Mouse (Mus musculus) liver, adult 2 months (tissue): ENCODE measurements around the gene Prcd. TPM values are rescaled to one million over a fixed set of nuclear protein-coding genes. Genes with fewer than 3 reads are reported as not detected.

Experiments used
- DNase-seq: peaks from one replicate; pipeline ENCODE4 v3.0.0-alpha.2; 2011; ENCODE audit warnings: low read depth, low spot score; ENCODE audit errors: extremely low read depth
- H3K27ac ChIP-seq: fragments of 200-500 bp; replicated peaks from 2 replicates; pipeline ENCODE4 v1.5.1; 2012; ENCODE audit warnings: low read depth, mild to moderate bottlenecking, control low read depth, inconsistent platforms, low read length; ENCODE audit not compliant: insufficient read depth
- H3K27me3 ChIP-seq: fragments of 200-500 bp; 2 replicates; pipeline ENCODE4 v1.6.1; 2012; ENCODE audit warnings: mild to moderate bottlenecking, moderate library complexity, low read length, inconsistent platforms; ENCODE audit not compliant: control insufficient read depth, insufficient read depth
- H3K36me3 ChIP-seq: fragments of 200-500 bp; 2 replicates; pipeline ENCODE4 v1.6.1; 2012; ENCODE audit warnings: low read length, inconsistent platforms; ENCODE audit not compliant: control insufficient read depth, insufficient read depth
- H3K4me1 ChIP-seq: fragments of 200-500 bp; 2 replicates; pipeline ENCODE4 v1.6.1; 2011; ENCODE audit warnings: low read length; ENCODE audit not compliant: control insufficient read depth, insufficient read depth
- H3K4me3 ChIP-seq: fragments of 200-500 bp; 2 replicates; pipeline ENCODE4 v1.5.1; 2011; ENCODE audit warnings: low read depth, mild to moderate bottlenecking, control low read depth, low read length, moderate library complexity; ENCODE audit not compliant: insufficient read depth
- H3K79me2 ChIP-seq: fragments of 200-500 bp; 2 replicates; pipeline ENCODE4 v1.6.1; 2012; ENCODE audit warnings: inconsistent platforms, mild to moderate bottlenecking, low read length, moderate library complexity; ENCODE audit not compliant: control insufficient read depth, insufficient read depth
- H3K9ac ChIP-seq: fragments of 200-500 bp; 2 replicates; pipeline ENCODE4 v1.6.1; 2012; ENCODE audit warnings: low read depth, mild to moderate bottlenecking, control low read depth, inconsistent platforms, low read length
- CTCF ChIP-seq: fragments of 200-500 bp; IDR thresholded peaks from 2 replicates; pipeline ENCODE4 v1.5.1; 2011; ENCODE audit warnings: low read depth, low read length, control low read depth
- POLR2A ChIP-seq: fragments of 200-500 bp; IDR thresholded peaks from 2 replicates; pipeline ENCODE4 v1.6.1; 2011; ENCODE audit warnings: low read length, control low read depth; ENCODE audit not compliant: insufficient read depth; ENCODE audit errors: extremely low read depth
- WGBS: fragments of 180-500 bp; shearing (Covaris S2); methylation state at CpG from one replicate; pipeline ENCODE4 v1.1.7; 2018; 5-methylcytosine and 5-hydroxymethylcytosine counted together
- polyA plus RNA-seq: library from polyadenylated mRNA; depleted of rRNA; stranded (reverse); fragments of >200 nt; gene quantifications from 2 replicates; pipeline ENCODE4 v1.2.3, GENCODE M21; 2012
- total RNA-seq: library from RNA; depleted of rRNA; stranded (reverse); fragments of >200 nt; gene quantifications from 2 replicates; pipeline ENCODE4 v1.2.3, GENCODE M21; 2014

Prcd gene
- total and polyA plus RNA-seq, 2 experiments = not detected

DNA sequence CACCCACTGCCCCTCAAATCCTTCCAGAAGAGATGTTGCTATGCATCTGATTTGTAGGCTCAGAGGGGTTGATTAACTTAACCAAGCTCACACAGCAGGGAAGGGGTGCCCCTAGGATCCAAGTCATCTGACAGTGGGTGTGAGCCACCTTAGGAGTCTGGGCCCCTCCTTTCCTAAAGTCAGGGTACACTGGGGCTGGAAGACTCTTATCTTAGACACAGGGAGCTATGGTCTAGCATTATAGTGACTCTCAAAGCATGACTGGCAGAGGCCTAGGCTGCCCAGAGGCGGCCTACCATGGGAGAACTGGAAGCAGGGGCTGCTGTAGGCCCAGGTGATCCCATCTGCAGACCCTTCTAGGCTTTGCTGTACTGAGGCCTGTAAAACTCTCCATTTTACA is 40.8 kb upstream of the Prcd start:
- WGBS = 100% methylated on average over 1 of the region's 1 CpGs
- H3K4me1 ChIP-seq = peaks cover 20% of the 10 kb centered on the region
- peaks cover 2% of the 10 kb centered on the region; the same call in 1 of the 2 replicates for H3K36me3 ChIP-seq
- no peak for TF ChIP-seq POLR2A
- TF ChIP-seq CTCF = no peak
- H3K27me3 ChIP-seq = no peaks in the 10 kb centered on the region
- no peak overlapping the region for H3K27ac ChIP-seq
- no peak for DNase-seq
- H3K4me3 ChIP-seq = no peak overlapping the region
- H3K9ac ChIP-seq = no peak overlapping the region
- peaks cover 13% of the 10 kb centered on the region; the same call in 1 of the 2 replicates for H3K79me2 ChIP-seq

- peaks cover 2% of the 10 kb centered on the region; the same call in 1 of the 2 replicates for H3K36me3 ChIP-seq
- H3K9ac ChIP-seq = no peak overlapping the region
- peaks cover 20% of the 10 kb centered on the region; the same call in 1 of the 2 replicates for H3K79me2 ChIP-seq
- peaks cover 23% of the 10 kb centered on the region for H3K4me1 ChIP-seq
- no peaks in the 10 kb centered on the region for H3K27me3 ChIP-seq
- H3K4me3 ChIP-seq = no peak overlapping the region
- no peak overlapping the region for H3K27ac ChIP-seq
- DNase-seq = no peak
- WGBS = 93% methylated on average over 6 of the region's 6 CpGs
- TF ChIP-seq POLR2A (no peak), CTCF (no peak)
Measured at GRCm38 (mm10) chr11:116613234-116613633, 40.1 kb upstream of the Prcd start.

DNA sequence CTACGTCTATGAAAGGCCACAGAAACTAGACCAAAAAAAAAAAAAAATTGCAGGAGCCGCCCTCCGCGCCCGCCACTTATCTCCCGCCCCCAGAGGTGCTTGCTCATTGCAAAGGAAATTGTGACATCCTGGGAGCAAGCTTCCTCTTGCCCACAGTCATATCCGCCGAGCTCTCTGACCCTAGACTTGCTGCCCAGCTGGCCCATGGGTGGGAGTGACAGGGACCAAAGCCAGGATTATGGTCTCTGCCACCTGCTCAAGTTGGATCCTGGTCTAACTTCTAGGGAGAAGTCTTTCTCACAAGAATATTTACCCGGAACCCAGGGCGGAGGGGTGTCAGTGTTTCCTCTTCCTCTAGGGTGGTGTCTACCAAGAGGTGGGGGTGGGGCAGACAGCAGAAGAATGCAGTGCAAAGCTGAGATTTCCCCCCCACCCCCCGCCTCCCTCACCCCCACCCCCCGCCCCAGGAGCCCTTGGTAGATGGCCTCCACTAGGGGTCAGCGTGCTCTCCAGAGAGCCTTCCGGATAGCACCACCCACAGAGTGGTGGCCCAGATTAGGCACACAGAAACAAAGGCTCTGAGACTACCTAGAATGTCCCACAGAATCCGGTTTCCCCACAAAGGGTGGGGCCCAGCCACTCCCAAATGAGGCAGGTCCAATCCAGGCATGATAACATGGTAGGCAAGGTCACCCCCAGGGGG is 37.4 kb upstream of the Prcd start:
- peaks cover 36% of the 10 kb centered on the region for H3K4me1 ChIP-seq
- peaks cover 30% of the 10 kb centered on the region for H3K79me2 ChIP-seq
- no peaks in the 10 kb centered on the region for H3K27me3 ChIP-seq
- 5% methylated on average over 15 of the region's 15 CpGs for WGBS
- peak overlapping the region; percentile 43 for H3K27ac ChIP-seq
- peak; percentile 50 for DNase-seq
- peak; percentile 48 for TF ChIP-seq CTCF
- no peak for TF ChIP-seq POLR2A
- H3K4me3 ChIP-seq = no peak overlapping the region
- 0 out of 2 replicates have a peak overlapping the region, but pooled peaks have one; percentile 1 for H3K9ac ChIP-seq
- H3K36me3 ChIP-seq = no peaks in the 10 kb centered on the region

DNA sequence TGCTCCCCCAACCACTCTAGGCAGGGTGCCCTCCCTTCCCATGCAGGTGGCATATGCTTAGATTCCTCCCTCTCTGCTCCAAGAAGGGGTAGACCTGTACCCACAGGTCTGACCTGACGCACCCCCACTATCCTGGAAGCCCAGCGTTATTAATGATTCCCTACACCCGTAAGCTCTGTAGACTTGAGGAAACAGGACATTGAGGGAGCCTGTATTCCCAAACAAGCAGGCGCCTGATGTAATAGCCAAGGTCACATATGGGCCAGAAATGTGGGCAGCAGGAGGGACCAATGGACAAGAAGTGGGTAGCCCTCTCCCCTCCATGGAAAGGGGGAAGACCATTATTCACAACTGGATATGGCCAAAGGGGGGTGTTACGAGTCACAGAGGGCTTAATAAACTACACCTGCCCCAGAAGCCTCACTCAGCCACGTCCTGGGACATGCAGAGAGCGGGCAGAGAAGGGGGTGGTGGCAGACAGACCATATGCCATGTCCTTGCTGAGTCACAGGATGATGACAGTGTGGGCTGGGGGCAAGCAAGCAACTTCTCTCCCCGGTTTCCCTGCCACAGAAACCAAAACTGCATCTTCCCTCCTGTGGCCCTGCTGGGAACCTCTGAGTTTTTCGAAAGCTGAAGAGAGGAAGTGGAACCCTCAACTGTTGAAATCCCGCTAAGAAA is 36.8 kb upstream of the Prcd start:
- DNase-seq = no peak
- Histone ChIP-seq H3K9ac (0 out of 2 replicates have a peak overlapping the region, but pooled peaks have one; percentile 1), H3K27ac (peak overlapping the region; percentile 23), H3K36me3 (no peaks in the 10 kb centered on the region), H3K27me3 (no peaks in the 10 kb centered on the region), H3K4me3 (no peak overlapping the region), H3K4me1 (peaks cover 39% of the 10 kb centered on the region), H3K79me2 (peaks cover 30% of the 10 kb centered on the region)
- WGBS = 61% methylated on average over 10 of the region's 10 CpGs
- TF ChIP-seq CTCF (no peak), POLR2A (no peak)

DNA sequence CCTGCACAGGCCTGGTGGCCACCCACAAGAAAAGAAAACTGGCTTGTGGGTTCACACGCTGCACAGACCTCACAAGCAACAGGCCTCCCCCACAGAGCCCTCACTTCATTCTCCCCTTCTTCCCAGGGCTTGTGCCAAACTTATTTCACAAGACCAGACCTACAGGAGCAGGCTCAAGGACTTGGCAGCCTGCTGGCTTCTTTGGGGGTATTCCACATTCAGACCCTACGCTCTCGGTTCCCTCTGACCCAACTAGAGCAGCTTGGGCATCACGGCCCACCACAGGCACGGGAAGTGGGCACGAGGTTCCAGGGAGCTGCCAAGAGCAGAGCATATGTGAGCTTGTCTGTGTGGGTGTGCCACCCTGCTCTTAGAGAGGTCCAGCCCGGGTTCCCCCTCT is 35.7 kb upstream of the Prcd start:
- WGBS = 69% methylated on average over 7 of the region's 7 CpGs
- TF ChIP-seq CTCF = no peak
- no peak for TF ChIP-seq POLR2A
- no peak overlapping the region for H3K27ac ChIP-seq

DNA sequence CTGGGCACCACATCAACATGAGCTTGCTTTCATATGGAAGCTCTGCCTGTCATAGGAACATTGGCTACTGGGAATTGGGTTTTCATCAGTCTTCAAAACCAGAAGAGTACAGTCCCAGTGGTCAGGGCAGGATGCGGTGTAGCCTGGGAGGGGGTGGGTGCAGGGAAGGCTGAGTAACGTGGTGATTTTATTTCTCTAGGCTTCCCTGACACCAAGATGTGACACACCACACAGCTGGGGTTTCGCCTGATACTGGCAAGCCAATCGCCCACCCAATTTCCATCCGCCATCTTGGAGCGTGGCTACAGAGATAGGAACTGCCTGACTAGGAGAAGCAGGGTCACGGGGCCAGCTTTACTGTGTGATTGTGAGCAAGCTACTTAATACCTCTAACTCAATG is 34.7 kb upstream of the Prcd start:
- no peak overlapping the region for H3K27ac ChIP-seq
- no peaks in the 10 kb centered on the region for H3K36me3 ChIP-seq
- WGBS = 94% methylated on average over 7 of the region's 7 CpGs
- H3K27me3 ChIP-seq = no peaks in the 10 kb centered on the region
- no peak overlapping the region for H3K9ac ChIP-seq
- peaks cover 30% of the 10 kb centered on the region for H3K79me2 ChIP-seq
- no peak overlapping the region for H3K4me3 ChIP-seq
- TF ChIP-seq CTCF = no peak
- no peak for TF ChIP-seq POLR2A
- DNase-seq = no peak
- H3K4me1 ChIP-seq = peaks cover 54% of the 10 kb centered on the region

More for the DNA sequence above, 35.7 kb upstream of the Prcd start:
- Histone ChIP-seq H3K4me3 (no peak overlapping the region), H3K4me1 (peaks cover 50% of the 10 kb centered on the region), H3K27me3 (no peaks in the 10 kb centered on the region), H3K79me2 (peaks cover 30% of the 10 kb centered on the region), H3K36me3 (no peaks in the 10 kb centered on the region), H3K9ac (no peak overlapping the region)
- no peak for DNase-seq
